Mouse (Mus musculus) CD8-positive naive resting alpha-beta T cell, adult 2 months (primary cell): ENCODE measurements around the gene Gm6465.
"Not testable (repeated sequence)": the region's sequence is repeated elsewhere in the genome, so short reads cannot be mapped to it uniquely, and the experiment has no call there.

Source experiments
- DNase-seq, 2 experiments: peaks; one replicate each; pipeline ENCODE4 v3.0.0; 2022; ENCODE audit warnings: low read depth in 2 of 2, low spot score in 2 of 2

Gene Gm6465

GRCm38 (mm10) chr5:11845239-11845638 is at the start of gene Gm6465:
Gm6465 (plus strand) TSS chr5:11845539.
- not testable (repeated sequence) for DNase-seq

GRCm38 (mm10) chr5:11845824-11846223 is 485 bp downstream of the Gm6465 start:
- not testable (repeated sequence) for DNase-seq

- DNase-seq = not testable (repeated sequence)
Measured at GRCm38 (mm10) chr5:11857909-11858308, 12.6 kb downstream of the Gm6465 start.
